Mouse (Mus musculus): ENCODE measurements around the gene Coq6. TPM values are rescaled to one million over a fixed set of nuclear protein-coding genes. Genes with fewer than 3 reads are reported as not detected.

Gene Coq6
- polyA plus RNA-seq, 1 experiment from 2014 or later: 44.9 TPM

Other genes with a start within 250 kb of the Coq6 start
- 4.1 and 6.7 TPM in 2 replicates for gene Dnal1, start 247.3 kb upstream of the Coq6 start, polyA plus RNA-seq (2016; fragmentation: Nextera tagmentation; extraction: Ambion mirVana)
- gene Pnma1, start 213.2 kb upstream of the Coq6 start, polyA plus RNA-seq (2016; fragmentation: Nextera tagmentation; extraction: Ambion mirVana): 1.3 and 1.6 TPM in 2 replicates
- 7.3 and 8.2 TPM in 2 replicates for gene Elmsan1, start 142.8 kb upstream of the Coq6 start, polyA plus RNA-seq (2016; fragmentation: Nextera tagmentation; extraction: Ambion mirVana)
- 16.5 and 16.6 TPM in 2 replicates for gene Ptgr2, start 76.4 kb upstream of the Coq6 start, polyA plus RNA-seq (2016; fragmentation: Nextera tagmentation; extraction: Ambion mirVana)
- gene Zfp410, start 44.8 kb upstream of the Coq6 start, polyA plus RNA-seq (2016; fragmentation: Nextera tagmentation; extraction: Ambion mirVana): 116 and 119 TPM in 2 replicates
- 4.0 and 4.7 TPM in 2 replicates for gene Fam161b, start 176 bp downstream of the Coq6 start, polyA plus RNA-seq (2016; fragmentation: Nextera tagmentation; extraction: Ambion mirVana)
- 8.1 and 10.0 TPM in 2 replicates for gene Entpd5, start 47.4 kb downstream of the Coq6 start, polyA plus RNA-seq (2016; fragmentation: Nextera tagmentation; extraction: Ambion mirVana)
- gene Bbof1, start 47.4 kb downstream of the Coq6 start, polyA plus RNA-seq (2016; fragmentation: Nextera tagmentation; extraction: Ambion mirVana): 0.49 and 0.80 TPM in 2 replicates
- gene Rnf113a2, start 55.5 kb downstream of the Coq6 start, polyA plus RNA-seq (2016; fragmentation: Nextera tagmentation; extraction: Ambion mirVana): 23.3 and 24.6 TPM in 2 replicates
- gene Aldh6a1, start 89.3 kb downstream of the Coq6 start, polyA plus RNA-seq (2016; fragmentation: Nextera tagmentation; extraction: Ambion mirVana): 16.0 and 18.2 TPM in 2 replicates
- gene Lin52, start 89.8 kb downstream of the Coq6 start, polyA plus RNA-seq (2016; fragmentation: Nextera tagmentation; extraction: Ambion mirVana): 28.4 and 28.6 TPM in 2 replicates
- gene Vsx2, start 208.1 kb downstream of the Coq6 start, polyA plus RNA-seq (2016; fragmentation: Nextera tagmentation; extraction: Ambion mirVana): 2.8 and 3.2 TPM in 2 replicates